Mouse (Mus musculus): ENCODE data around the gene Sdk1.

Sdk1 gene

GRCm38 (mm10) chr5:141781142-141781541 lies 539.9 kb downstream of the Sdk1 start:
- DNase-seq = no peak

- no peak for DNase-seq
Observed at GRCm38 (mm10) chr5:141782330-141782729, 541.0 kb downstream of the Sdk1 start.

- DNase-seq = no peak
Observed at GRCm38 (mm10) chr5:141783516-141783915, 542.2 kb downstream of the Sdk1 start.

- DNase-seq = no peak
Observed at GRCm38 (mm10) chr5:141793926-141794325, 552.6 kb downstream of the Sdk1 start.

- DNase-seq = no peak
Observed at GRCm38 (mm10) chr5:141823823-141824330, 582.6 kb downstream of the Sdk1 start.

GRCm38 (mm10) chr5:141824739-141825379 lies 583.6 kb downstream of the Sdk1 start:
- no peak for DNase-seq

GRCm38 (mm10) chr5:141835566-141835965 lies 594.3 kb downstream of the Sdk1 start:
- no peak for DNase-seq

- no peak for DNase-seq
Observed at GRCm38 (mm10) chr5:141836892-141837455, 595.7 kb downstream of the Sdk1 start.

GRCm38 (mm10) chr5:141844701-141845100 lies 603.4 kb downstream of the Sdk1 start:
- no peak for DNase-seq

GRCm38 (mm10) chr5:141847686-141848085 lies 606.4 kb downstream of the Sdk1 start:
- no peak for DNase-seq

GRCm38 (mm10) chr5:141852175-141852574 lies 610.9 kb downstream of the Sdk1 start:
- no peak for DNase-seq

- DNase-seq = no peak
Observed at GRCm38 (mm10) chr5:141856447-141856846, 615.2 kb downstream of the Sdk1 start.

- no peak for DNase-seq
Observed at GRCm38 (mm10) chr5:141857781-141858180, 616.5 kb downstream of the Sdk1 start.

GRCm38 (mm10) chr5:141858406-141859160 lies 617.3 kb downstream of the Sdk1 start:
- DNase-seq = no peak

- no peak for DNase-seq
Observed at GRCm38 (mm10) chr5:141866042-141866441, 624.8 kb downstream of the Sdk1 start.

- no peak for DNase-seq
Observed at GRCm38 (mm10) chr5:141873751-141874150, 632.5 kb downstream of the Sdk1 start.

- no peak for DNase-seq
Observed at GRCm38 (mm10) chr5:141880661-141881060, 639.4 kb downstream of the Sdk1 start.

GRCm38 (mm10) chr5:141884111-141884647 lies 642.9 kb downstream of the Sdk1 start:
- DNase-seq = no peak

- no peak for DNase-seq
Observed at GRCm38 (mm10) chr5:141886006-141886405, 644.7 kb downstream of the Sdk1 start.

- DNase-seq = no peak
Observed at GRCm38 (mm10) chr5:141889766-141890165, 648.5 kb downstream of the Sdk1 start.

GRCm38 (mm10) chr5:141896402-141896801 lies 655.1 kb downstream of the Sdk1 start:
- DNase-seq = no peak

GRCm38 (mm10) chr5:141897481-141897880 lies 656.2 kb downstream of the Sdk1 start:
- no peak for DNase-seq

GRCm38 (mm10) chr5:141899751-141900150 lies 658.5 kb downstream of the Sdk1 start:
- DNase-seq = no peak

Data from thymus, adult 18-20 months (tissue).